Comparison of ENCODE assay signal across 22 mouse cellular contexts in genomic region chr11:61722077-61722476, GRCm38 (mm10). TPM values are rescaled to one million over a fixed set of nuclear protein-coding genes. Genes with fewer than 3 reads are reported as not detected.
DNase-seq lines count a peak whose midpoint lies in the region; ATAC-seq lines count a peak whose summit lies in the region.
"Had no signal": no experiment of that assay in that cellular context is flagged by ENCODE, and none has a peak within 500 bp of the region (broad histone marks: within the 10 kb centered on the region; RNA-seq: fewer than 3 reads in every experiment).

No protein-coding gene starts in this region.

- H3K36me3 ChIP-seq in kidney, embryonic 15.5 days, result peaks cover 9% of the 10 kb centered on the region; the same call in 1 of the 2 replicates
- H3K36me3 ChIP-seq: heart, embryonic 12.5 days; hindbrain, embryonic 15.5 days had no signal

- H3K9me3 ChIP-seq in kidney, embryonic 15.5 days (replicated peaks), result no peaks in the 10 kb centered on the region
- H3K9me3 ChIP-seq: embryonic facial prominence, embryonic 13.5 days; forebrain, embryonic 12.5 days; heart, embryonic 12.5 days; hindbrain, embryonic 10.5 days; hindbrain, embryonic 15.5 days had no signal

- peak; percentile 42 for DNase-seq in Muller cell, postnatal 12 days (ENCODE audit: inconsistent ontology term)
- DNase-seq in kidney, adult 18-20 months, result peak; percentile 63
- DNase-seq in kidney, postnatal 14 days, result peak; percentile 71
- DNase-seq in testis, postnatal 14 days (ENCODE audit: low spot score), result no peak
- no peak for DNase-seq in frontal cortex, postnatal 36 days (ENCODE audit: low spot score in 2 of 2)
- DNase-seq in gastrocnemius, postnatal 36 days, result no peak
- DNase-seq in cerebellum, postnatal 25 days, result no peak
- DNase-seq: adrenal gland, adult 8-10 months; cerebellum, adult 11 months; cerebellum, adult 8-10 months; cerebellum, postnatal 36 days; forebrain, postnatal 0 days; gastrocnemius, adult 2 months; gastrocnemius, postnatal 25 days; heart, adult 2 months had no signal

- H3K4me3 ChIP-seq in kidney, embryonic 15.5 days (replicated peaks), result no peak overlapping the region
- H3K4me3 ChIP-seq: embryonic facial prominence, embryonic 13.5 days; forebrain, embryonic 12.5 days; gastrocnemius, adult 2 months; heart, adult 2 months; heart, embryonic 12.5 days; hindbrain, embryonic 10.5 days; hindbrain, embryonic 15.5 days had no signal

- H3K4me1 ChIP-seq in kidney, embryonic 15.5 days, result peaks cover 8% of the 10 kb centered on the region; the same call in 1 of the 2 replicates
- H3K4me1 ChIP-seq: embryonic facial prominence, embryonic 13.5 days; forebrain, embryonic 12.5 days; heart, embryonic 12.5 days; hindbrain, embryonic 15.5 days had no signal

- whole genome bisulfite sequencing in kidney, embryonic 15.5 days, result 51% methylated on average over 5 of the region's 5 CpGs

- intact Hi-C loops in gastrocnemius, postnatal 36 days (cut with DNase I), result loop anchor here (5.0 kb wide), 1 partner anchor 210 kb away; no protein-coding TSS in a partner anchor

- ATAC-seq in kidney, embryonic 15.5 days (replicated peaks; ENCODE audit: low FRiP score), result peak; percentile 44
- ATAC-seq: forebrain, postnatal 0 days had no signal

- H3K27me3 ChIP-seq in kidney, embryonic 15.5 days, result no peaks in the 10 kb centered on the region
- H3K27me3 ChIP-seq: embryonic facial prominence, embryonic 13.5 days; forebrain, embryonic 12.5 days; heart, embryonic 12.5 days; hindbrain, embryonic 15.5 days had no signal

- H3K4me2 ChIP-seq in kidney, embryonic 15.5 days, result no peak overlapping the region
- H3K4me2 ChIP-seq: embryonic facial prominence, embryonic 13.5 days; forebrain, embryonic 12.5 days; heart, embryonic 12.5 days; hindbrain, embryonic 15.5 days had no signal

- 0 out of 2 replicates have a peak overlapping the region, but pooled peaks have one; percentile 22 for H3K27ac ChIP-seq in kidney, embryonic 15.5 days
- H3K27ac ChIP-seq: embryonic facial prominence, embryonic 13.5 days; forebrain, embryonic 12.5 days; gastrocnemius, adult 2 months; heart, adult 2 months; hindbrain, embryonic 15.5 days had no signal

- no peak overlapping the region for H3K9ac ChIP-seq in kidney, embryonic 15.5 days
- H3K9ac ChIP-seq: embryonic facial prominence, embryonic 13.5 days; forebrain, embryonic 12.5 days; forebrain, postnatal 0 days; heart, embryonic 12.5 days; hindbrain, embryonic 15.5 days had no signal

RNA-seq across cellular contexts. Expression of gene Slc5a10, which starts 1.5 kb away (rescaled TPM):
- 0.45 TPM in 2 replicates for polyA plus RNA-seq in kidney, embryonic 15.5 days (2015; fragmentation: Nextera tagmentation; extraction: Ambion mirVana)
- not detected for total RNA-seq in gastrocnemius, postnatal 36 days (2021)
- total RNA-seq: gastrocnemius, adult 2 months; gastrocnemius, postnatal 25 days; heart, adult 2 months; heart, postnatal 25 days had no signal
- polyA plus RNA-seq: embryonic facial prominence, embryonic 13.5 days; forebrain, embryonic 12.5 days; heart, adult 2 months; heart, embryonic 12.5 days; hindbrain, embryonic 10.5 days; hindbrain, embryonic 15.5 days had no signal

RNA-seq across cellular contexts. Expression of gene Fam83g, which starts 38.2 kb away (rescaled TPM):
- 2.2 and 2.8 TPM in 2 replicates for polyA plus RNA-seq in kidney, embryonic 15.5 days (2015; fragmentation: Nextera tagmentation; extraction: Ambion mirVana)
- under 1 TPM; 0.12 to 0.18 TPM for total RNA-seq in gastrocnemius, postnatal 36 days (2021)

RNA-seq across cellular contexts. Expression of gene Prpsap2, which starts 39.8 kb away (rescaled TPM):
- 33.6 and 33.7 TPM in 2 replicates for polyA plus RNA-seq in kidney, embryonic 15.5 days (2015; fragmentation: Nextera tagmentation; extraction: Ambion mirVana)
- total RNA-seq in gastrocnemius, postnatal 36 days (2021), result 1 to 10 TPM; 3.0 to 4.6 TPM

Comparison
In these comparisons a context has a peak if more than half of its experiments do, and no peak if none do; other contexts are left out.
1. DNase-seq: peak in Muller cell, postnatal 12 days (single experiment), kidney, adult 18-20 months (single experiment) and kidney, postnatal 14 days (single experiment); none in testis, postnatal 14 days (single experiment), frontal cortex, postnatal 36 days (0 of 2), gastrocnemius, postnatal 36 days (0 of 2) and cerebellum, postnatal 25 days (0 of 2).